Mouse (Mus musculus) kidney, adult 18-20 months (tissue): Measurements from ENCODE around the gene Gipc2.
"Not testable (repeated sequence)": the region's sequence is repeated elsewhere in the genome, so short reads cannot be mapped to it uniquely, and the experiment has no call there.

Experiments
- DNase-seq: peaks from one replicate; pipeline ENCODE4 v3.0.0; 2021

The Gipc2 gene

GRCm38 (mm10) chr3:152152483-152152804, 13.6 kb downstream of the Gipc2 start:
- no peak for DNase-seq

GRCm38 (mm10) chr3:152151725-152152482, 14.1 kb downstream of the Gipc2 start:
- peak; percentile 67 for DNase-seq

GRCm38 (mm10) chr3:152149863-152150262, 16.2 kb downstream of the Gipc2 start:
- peak; percentile 75 for DNase-seq

- DNase-seq = no peak
These were observed 16.6 kb downstream of the Gipc2 start for GRCm38 (mm10) chr3:152149449-152149848.

- no peak for DNase-seq
These were observed 18.8 kb downstream of the Gipc2 start for GRCm38 (mm10) chr3:152147085-152147831.

- no peak for DNase-seq
These were observed 20.8 kb downstream of the Gipc2 start for GRCm38 (mm10) chr3:152145186-152145585.

- no peak for DNase-seq
These were observed 22.9 kb downstream of the Gipc2 start for GRCm38 (mm10) chr3:152142989-152143695.

- DNase-seq = no peak
These were observed 23.9 kb downstream of the Gipc2 start for GRCm38 (mm10) chr3:152142146-152142545.

GRCm38 (mm10) chr3:152139308-152139707, 26.7 kb downstream of the Gipc2 start:
- DNase-seq = not testable (repeated sequence)

- DNase-seq = not testable (repeated sequence)
These were observed 29.9 kb downstream of the Gipc2 start for GRCm38 (mm10) chr3:152136106-152136505.

- DNase-seq = no peak
These were observed 32.4 kb downstream of the Gipc2 start for GRCm38 (mm10) chr3:152133621-152134020.

- no peak for DNase-seq
These were observed 35.1 kb downstream of the Gipc2 start for GRCm38 (mm10) chr3:152130963-152131362.

GRCm38 (mm10) chr3:152129426-152129825, 36.6 kb downstream of the Gipc2 start:
- not testable (repeated sequence) for DNase-seq

- no peak for DNase-seq
These were observed 37.4 kb downstream of the Gipc2 start for GRCm38 (mm10) chr3:152128631-152129030.

GRCm38 (mm10) chr3:152127144-152127543, 38.9 kb downstream of the Gipc2 start:
- no peak for DNase-seq

GRCm38 (mm10) chr3:152122720-152123119, 43.3 kb downstream of the Gipc2 start:
- no peak for DNase-seq

GRCm38 (mm10) chr3:152122101-152122500, 43.9 kb downstream of the Gipc2 start:
- peak; percentile 85 for DNase-seq

- no peak for DNase-seq
These were observed 44.6 kb downstream of the Gipc2 start for GRCm38 (mm10) chr3:152121169-152122009.

- DNase-seq = no peak
These were observed 46.0 kb downstream of the Gipc2 start for GRCm38 (mm10) chr3:152119987-152120386.

- DNase-seq = no peak
These were observed 48.1 kb downstream of the Gipc2 start for GRCm38 (mm10) chr3:152117941-152118340.

GRCm38 (mm10) chr3:152116140-152116539, 49.9 kb downstream of the Gipc2 start:
- no peak for DNase-seq

GRCm38 (mm10) chr3:152114786-152115185, 51.2 kb downstream of the Gipc2 start:
- DNase-seq = peak; percentile 86

GRCm38 (mm10) chr3:152114222-152114621, 51.8 kb downstream of the Gipc2 start:
- no peak for DNase-seq
